Mouse (Mus musculus) left cerebral cortex, postnatal 10 days (tissue): ENCODE data around the gene Foxo6. TPM values are rescaled to one million over a fixed set of nuclear protein-coding genes. Genes with fewer than 3 reads are reported as not detected.

Source experiments
- DNase-seq, 2 experiments: peaks; one replicate each; pipeline ENCODE4 v3.0.0; 2021 to 2022; ENCODE audit warnings: low spot score in 2 of 2, mixed read lengths in 1 of 2; ENCODE audit errors: extremely low spot score in 1 of 2
- intact Hi-C: fragments of 180-260 bp; cut with DNase I; formaldehyde crosslinking; loops from one replicate; pipeline ENCODE4 v1.15.1; 2025
- total RNA-seq, 2 experiments: library from RNA; stranded (reverse); gene quantifications; 2 replicates each; pipeline ENCODE4 v1.2.3; 2021

The Foxo6 gene
- total RNA-seq, 2 experiments from 2014 or later, result 27.6 to 28.4 TPM

GRCm38 (mm10) chr4:120264105-120264504 lies 23.0 kb downstream of the Foxo6 start:
- intact Hi-C loops, result no loop called here
- no peak for DNase-seq

GRCm38 (mm10) chr4:120262726-120263125 lies 24.4 kb downstream of the Foxo6 start:
- DNase-seq, result no peak
- intact Hi-C loops, result no loop called here

GRCm38 (mm10) chr4:120262206-120262605 lies 24.9 kb downstream of the Foxo6 start:
- intact Hi-C loops, result no loop called here
- no peak for DNase-seq

DNA sequence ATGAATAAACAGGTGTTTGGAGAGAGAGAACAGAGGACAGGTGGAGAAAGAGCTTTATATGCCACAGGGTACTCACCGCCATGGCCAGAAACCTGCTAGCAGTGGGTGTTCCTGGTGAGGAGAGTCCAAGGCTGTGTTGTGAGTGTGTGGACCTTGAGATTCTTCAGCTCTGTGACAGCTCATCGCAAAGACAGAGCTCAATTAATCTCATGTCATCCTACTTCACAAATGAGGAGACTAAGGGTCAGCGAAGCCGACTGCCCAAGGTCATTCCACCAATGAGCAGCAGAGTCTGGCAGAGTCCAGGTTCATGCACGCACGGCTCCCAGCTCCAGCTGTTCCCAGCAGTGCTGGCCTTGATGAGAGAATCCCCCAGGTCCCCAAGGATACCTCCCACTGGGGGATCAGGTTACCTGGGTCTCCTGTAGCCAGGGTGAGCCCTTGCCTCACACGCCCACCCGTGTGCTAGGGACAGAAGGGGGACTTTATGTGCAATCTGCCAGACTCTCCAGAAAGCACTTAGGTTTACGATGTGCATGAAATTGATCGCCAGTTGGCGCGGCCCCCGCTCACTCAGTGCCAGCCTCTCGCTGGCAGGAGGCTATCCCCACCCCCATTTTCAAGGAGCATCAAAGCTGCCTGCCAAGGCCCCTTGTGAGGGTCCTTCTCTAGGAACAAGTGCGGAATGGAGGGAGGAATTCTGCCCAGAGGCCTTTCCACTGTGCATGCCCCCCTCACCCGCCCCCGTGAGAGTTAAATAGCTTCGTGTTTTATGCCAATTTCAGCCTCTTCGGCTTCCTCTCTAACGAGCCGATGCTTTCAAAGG lies 27.6 kb downstream of the Foxo6 start:
- intact Hi-C loops, result no loop called here
- peak; percentile 66 to 76 for DNase-seq

GRCm38 (mm10) chr4:120248800-120249261 lies 38.3 kb downstream of the Foxo6 start:
- peak; percentile 70 to 85 for DNase-seq
- intact Hi-C loops, result no loop called here

GRCm38 (mm10) chr4:120247412-120247811 lies 39.7 kb downstream of the Foxo6 start:
- DNase-seq, result peak in 1 of 2 experiments; percentile 82
- intact Hi-C loops, result no loop called here

- intact Hi-C loops, result no loop called here
- no peak for DNase-seq
Observed at GRCm38 (mm10) chr4:120246086-120246485, 41.1 kb downstream of the Foxo6 start.

DNA sequence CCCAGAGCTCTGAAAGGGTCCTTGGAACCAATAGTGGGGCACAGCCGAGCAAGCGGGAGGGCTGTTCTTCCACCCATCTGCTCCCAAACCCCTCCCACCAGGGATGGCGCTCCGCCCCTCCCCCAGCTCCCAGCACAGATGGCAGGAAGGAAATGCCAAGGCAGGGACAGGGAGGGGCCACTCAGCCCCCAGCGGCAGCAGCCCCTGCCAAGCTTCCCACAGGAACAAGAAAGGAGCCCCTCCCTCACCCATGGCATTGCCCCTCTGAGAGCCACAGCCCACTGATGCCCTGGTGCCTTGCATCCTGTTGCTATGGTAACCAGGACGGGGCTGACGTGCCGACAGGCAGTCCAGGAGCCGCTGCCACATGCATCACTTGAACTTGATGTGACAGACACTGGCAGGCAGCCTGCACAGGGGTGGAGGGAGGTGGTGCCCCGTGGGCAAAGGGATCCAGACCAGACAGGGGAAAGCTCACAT lies 44.3 kb downstream of the Foxo6 start:
- peak; percentile 84 to 86 for DNase-seq
- intact Hi-C loops, result no loop called here

DNA sequence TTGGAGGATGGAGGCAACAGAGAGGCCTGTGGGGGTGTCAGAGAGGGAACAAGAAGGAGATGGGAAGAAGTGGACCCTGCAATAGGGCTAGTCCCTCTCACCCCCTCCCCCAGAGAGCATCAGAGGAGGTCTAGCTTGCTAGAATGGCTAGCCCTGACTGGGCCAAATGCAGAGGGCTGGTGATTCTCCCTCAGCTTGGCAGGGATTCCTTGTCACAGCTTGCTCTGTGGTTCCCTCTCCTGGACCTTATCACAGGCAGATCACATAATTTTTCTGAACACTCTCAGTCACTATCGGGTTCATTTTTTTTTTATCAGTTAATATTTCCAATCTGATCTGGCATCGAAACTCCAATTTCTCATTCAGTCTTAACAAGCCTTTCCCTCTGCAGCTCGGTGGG lies 46.0 kb downstream of the Foxo6 start:
- intact Hi-C loops, result no loop called here
- no peak for DNase-seq

GRCm38 (mm10) chr4:120239419-120239818 lies 47.7 kb downstream of the Foxo6 start:
- no peak for DNase-seq
- intact Hi-C loops, result no loop called here

DNA sequence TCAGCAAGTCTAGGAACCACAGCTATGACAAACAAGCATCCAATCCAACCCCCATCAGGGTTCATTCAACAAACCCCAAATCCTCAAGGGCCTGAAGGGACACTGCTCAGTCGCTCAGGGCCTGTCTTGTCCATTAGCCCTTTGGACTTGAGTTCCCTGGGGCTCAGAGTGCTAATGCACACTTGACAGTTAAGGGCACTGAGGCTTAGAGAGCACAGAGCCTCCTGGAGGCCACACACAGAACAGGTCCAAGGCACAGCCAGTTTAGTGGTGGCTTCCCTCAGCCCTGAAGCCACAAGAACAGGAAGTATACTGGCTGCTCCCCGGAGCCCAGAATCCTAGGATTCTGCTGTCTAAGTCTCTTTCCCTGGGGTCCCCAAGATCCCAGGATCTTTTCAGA lies 53.9 kb downstream of the Foxo6 start:
- no peak for DNase-seq
- intact Hi-C loops, result loop anchor here (5.0 kb wide), 1 partner anchor 54 kb away; the partner anchor contains the start of gene Foxo6

GRCm38 (mm10) chr4:120232541-120232940 lies 54.6 kb downstream of the Foxo6 start:
- intact Hi-C loops, result loop anchor here (5.0 kb wide), 1 partner anchor 55 kb away; the partner anchor contains the start of gene Foxo6
- DNase-seq, result no peak

GRCm38 (mm10) chr4:120231982-120232381 lies 55.2 kb downstream of the Foxo6 start:
- no peak for DNase-seq
- intact Hi-C loops, result loop anchor here (5.0 kb wide), 1 partner anchor 55 kb away; the partner anchor contains the start of gene Foxo6

DNA sequence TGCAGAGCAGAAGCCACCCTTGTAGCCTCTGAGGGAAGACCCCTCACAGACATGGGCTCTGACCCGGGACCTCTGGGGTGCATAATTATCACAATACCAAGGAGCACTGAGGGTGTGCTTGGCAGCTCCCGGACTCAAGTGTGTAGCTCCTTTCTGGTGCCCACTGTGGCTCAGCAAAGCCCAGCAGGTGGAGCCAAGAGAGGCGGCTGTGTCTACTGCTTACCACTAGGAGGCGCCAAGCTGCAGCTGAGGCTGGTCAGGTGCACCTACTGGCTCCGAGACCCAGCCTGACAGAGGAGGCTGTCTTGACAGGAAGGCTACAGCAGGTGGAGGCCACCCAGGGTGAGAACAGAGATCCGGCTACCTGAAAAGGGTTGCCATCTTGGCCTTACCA lies 56.9 kb downstream of the Foxo6 start:
- peak; percentile 52 to 75 for DNase-seq
- intact Hi-C loops, result loop anchor here (5.0 kb wide), 1 partner anchor 57 kb away; the partner anchor contains the start of gene Foxo6

DNA sequence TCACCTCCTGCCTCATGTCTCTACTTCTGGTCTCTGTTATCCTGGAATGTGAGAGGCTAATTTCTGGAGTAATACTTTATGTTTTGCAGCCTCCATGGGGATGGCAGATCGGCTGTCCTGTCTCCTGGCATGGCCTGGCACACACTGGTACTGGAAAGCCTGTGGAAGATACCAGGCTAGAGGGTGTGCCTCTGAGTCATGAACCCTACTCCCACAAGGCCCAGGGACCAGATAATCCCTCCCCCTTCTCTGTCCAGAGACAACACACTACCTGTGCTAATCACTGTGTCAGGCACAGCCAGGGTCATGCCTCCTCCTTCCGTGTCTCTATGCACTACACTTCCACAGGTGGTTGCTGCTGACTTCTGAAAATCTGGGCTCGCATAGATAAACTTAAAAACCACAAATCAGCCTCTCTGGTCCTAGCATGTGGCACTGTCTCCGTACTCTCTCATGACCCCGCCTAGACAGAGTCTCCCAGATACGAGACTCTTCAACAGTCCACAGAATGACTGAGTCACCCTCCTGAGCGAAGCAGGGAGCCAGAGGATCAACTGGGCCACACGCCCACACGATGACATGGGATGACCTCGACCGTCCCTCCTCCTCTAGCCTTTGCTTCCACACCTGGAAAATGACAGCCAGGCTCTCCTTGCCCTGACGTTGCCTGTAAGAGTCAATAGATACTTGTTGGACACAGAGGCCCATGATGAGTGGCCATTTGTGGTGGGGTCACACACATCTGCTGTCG lies 57.5 kb downstream of the Foxo6 start:
- DNase-seq, result no peak
- intact Hi-C loops, result loop anchor here (5.0 kb wide), 1 partner anchor 58 kb away; the partner anchor contains the start of gene Foxo6

- DNase-seq, result no peak
- intact Hi-C loops, result no loop called here
Observed at GRCm38 (mm10) chr4:120228613-120229012, 58.5 kb downstream of the Foxo6 start.

- DNase-seq, result no peak
- intact Hi-C loops, result no loop called here
Observed at GRCm38 (mm10) chr4:120227224-120227623, 59.9 kb downstream of the Foxo6 start.

DNA sequence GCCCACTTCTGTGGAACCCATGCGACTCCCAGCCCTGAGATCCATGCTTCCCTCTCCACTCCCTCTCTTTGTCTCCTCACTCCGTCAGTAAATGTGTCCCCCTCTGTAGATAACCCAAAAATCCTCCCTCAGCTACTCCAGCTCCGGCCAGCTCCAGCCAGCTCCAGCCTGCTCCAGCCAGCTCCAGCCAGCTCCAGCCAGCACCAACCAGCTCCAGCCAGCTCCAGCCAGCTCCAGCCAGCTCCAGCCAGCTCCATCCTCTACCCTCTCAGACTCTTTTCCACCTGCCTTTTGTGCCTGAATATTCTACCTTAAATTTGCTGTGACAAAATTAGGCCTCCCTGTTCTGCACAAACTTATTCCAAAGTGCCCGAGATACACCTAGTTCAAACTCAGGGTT lies 60.5 kb downstream of the Foxo6 start:
- intact Hi-C loops, result no loop called here
- DNase-seq, result no peak

DNA sequence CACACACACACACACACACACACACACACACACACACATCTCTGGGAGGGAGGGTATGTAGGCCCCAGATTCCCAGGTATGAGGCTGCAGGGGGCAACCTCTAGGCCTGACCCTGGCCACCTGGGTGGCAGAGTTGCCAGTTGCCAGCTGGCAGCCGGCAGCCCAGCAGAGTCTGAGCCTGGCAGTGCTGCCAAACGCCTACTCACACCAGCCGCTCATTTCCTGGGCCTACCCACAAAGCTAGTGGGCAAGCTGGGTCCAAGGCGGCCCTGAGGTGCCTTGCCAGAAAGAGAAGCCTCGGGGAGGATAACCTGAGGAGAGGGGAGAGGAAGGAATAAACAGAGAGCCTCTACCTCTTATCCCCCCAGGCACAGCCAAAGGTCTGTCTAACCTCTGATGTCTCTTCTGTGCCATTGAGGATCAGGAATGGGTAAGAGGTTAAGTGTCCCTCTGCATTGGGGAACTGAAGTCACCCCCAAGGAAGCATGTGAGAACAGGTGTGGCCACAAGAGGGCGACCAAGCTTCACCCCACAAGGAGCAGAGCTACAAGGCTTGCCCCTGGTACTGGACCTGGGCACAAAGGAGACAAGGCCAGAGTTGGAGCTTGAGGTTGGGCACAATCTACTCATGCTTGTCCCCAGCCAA lies 61.9 kb downstream of the Foxo6 start:
- peak; percentile 54 to 75 for DNase-seq
- intact Hi-C loops, result loop anchor here (2.0 kb wide), 2 partner anchors 144 to 156 kb away; no protein-coding TSS in a partner anchor
